Mouse (Mus musculus) heart, embryonic 13.5 days (tissue): Measurements from ENCODE around the gene Nlrp1a. TPM values are rescaled to one million over a fixed set of nuclear protein-coding genes. Genes with fewer than 3 reads are reported as not detected.

Experiments used
- polyA plus RNA-seq: library from polyadenylated mRNA; unstranded; fragments of >200 nt; fragmentation: Nextera tagmentation; extraction: Ambion mirVana; gene quantifications from 2 replicates; pipeline ENCODE4 v1.2.1, GENCODE M21; 2015

Gene Nlrp1a
- polyA plus RNA-seq, 1 experiment from 2014 or later = not detected

Other genes with a start within 250 kb of the Nlrp1a start
- 101 and 112 TPM in 2 replicates for gene Nup88, start 174.7 kb downstream of the Nlrp1a start, polyA plus RNA-seq
- gene Rpain, start 174.5 kb downstream of the Nlrp1a start, polyA plus RNA-seq = 46.6 and 61.5 TPM in 2 replicates
- gene C1qbp, start 161.7 kb downstream of the Nlrp1a start, polyA plus RNA-seq = 248 and 269 TPM in 2 replicates
- 11.3 and 12.6 TPM in 2 replicates for gene Dhx33, start 140.3 kb downstream of the Nlrp1a start, polyA plus RNA-seq
- gene Mis12, start 125.1 kb downstream of the Nlrp1a start, polyA plus RNA-seq = 22.6 and 24.5 TPM in 2 replicates
- gene Derl2, start 124.9 kb downstream of the Nlrp1a start, polyA plus RNA-seq = 30.8 and 35.6 TPM in 2 replicates
- 35.8 and 40.1 TPM in 2 replicates for gene 6330403K07Rik, start 111.2 kb downstream of the Nlrp1a start, polyA plus RNA-seq
- gene Nlrp1b, start 86.0 kb upstream of the Nlrp1a start, polyA plus RNA-seq = not detected in 2 replicates